Mouse (Mus musculus): ENCODE data around the gene Spink8.

GRCm38 (mm10) chr9:109811980-109812379 lies at the start of gene Spink8:
- TF ChIP-seq CTCF (IDR thresholded peaks at IDR 0.05; ENCODE audit: control insufficient read depth, insufficient read depth, insufficient read length) (no peak), MAX (IDR thresholded peaks at IDR 0.05) (no peak), CEBPB (IDR thresholded peaks at IDR 0.05; ENCODE audit: low read depth) (no peak), FOSL1 (IDR thresholded peaks at IDR 0.05; ENCODE audit: insufficient read depth, low read length, poor library complexity, severe bottlenecking) (no peak), USF1 (IDR thresholded peaks at IDR 0.05; ENCODE audit: low read depth) (no peak), MYOD1 (IDR thresholded peaks at IDR 0.05; ENCODE audit: control insufficient read depth, insufficient read length, low read depth) (no peak), MYOG (IDR thresholded peaks at IDR 0.05; ENCODE audit: control insufficient read depth, extremely low read depth, insufficient read length) (no peak)

All from C2C12 (cell line).